ENCODE assay signal across 8 mouse cellular contexts in the genomic region with DNA sequence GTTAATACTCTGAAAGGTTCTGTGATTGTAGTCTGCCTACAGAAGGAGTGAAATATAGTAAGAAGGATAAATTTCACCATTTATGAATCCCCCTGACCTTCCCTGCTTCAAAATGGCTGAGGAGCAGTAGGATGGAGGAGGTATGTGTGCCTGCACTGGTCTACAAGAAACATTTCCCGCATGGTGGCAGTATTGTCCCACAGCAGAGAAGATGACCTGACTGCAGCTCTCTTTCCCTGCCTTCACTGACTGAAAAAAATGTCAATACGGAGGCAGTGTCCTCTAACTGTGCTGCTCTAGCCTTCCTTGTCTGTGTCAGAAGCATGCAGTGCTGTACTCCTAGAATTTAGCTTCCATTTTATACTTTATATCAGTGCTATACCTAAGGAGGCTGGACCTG.
DNase-seq lines count a peak whose midpoint lies in the region; ATAC-seq and TF ChIP-seq lines count a peak whose summit lies in the region.
"Not testable (repeated sequence)": the region's sequence is repeated elsewhere in the genome, so short reads cannot be mapped to it uniquely, and the experiment has no call there.

No protein-coding gene starts in this region.

- TF ChIP-seq POLR2A in ES-Bruce4 (IDR thresholded peaks at IDR 0.05; ENCODE audit: insufficient read depth, low read length) = not testable (repeated sequence)

- ATAC-seq in forebrain, embryonic 15.5 days (replicated peaks) = peak; percentile 56
- 0 out of 2 replicates have a peak, but pooled peaks have one; percentile 25 for ATAC-seq in kidney, embryonic 15.5 days (replicated peaks; ENCODE audit: low FRiP score)
- ATAC-seq in liver, postnatal 0 days = peak; percentile 80
- ATAC-seq in midbrain, embryonic 14.5 days (ENCODE audit: low FRiP score, low TSS enrichment) = not testable (repeated sequence)

- DNase-seq in cerebellum, adult 8-10 months = peak; percentile 82
- DNase-seq in heart, postnatal 4 days = peak; percentile 90
- peak; percentile 49 for DNase-seq in liver, postnatal 0 days
- peak; percentile 80 for DNase-seq in midbrain, embryonic 14.5 days
- peak; percentile 64 for DNase-seq in spleen, adult 12 weeks (ENCODE audit: low spot score)

- not testable (repeated sequence) for H3K4me1 ChIP-seq in ES-Bruce4 (ENCODE audit: control insufficient read depth, insufficient read depth, low read length); forebrain, embryonic 15.5 days; kidney, embryonic 15.5 days; liver, postnatal 0 days (ENCODE audit: insufficient read depth); midbrain, embryonic 14.5 days (ENCODE audit: control insufficient read depth, insufficient read depth, low read length)

- 50% methylated on average over 2 of the region's 2 CpGs for WGBS in forebrain, embryonic 15.5 days
- 56% methylated on average over 2 of the region's 2 CpGs for WGBS in kidney, embryonic 15.5 days
- WGBS in liver, postnatal 0 days (ENCODE audit: insufficient replicate concordance) = 47% methylated on average over 2 of the region's 2 CpGs
- 58% methylated on average over 2 of the region's 2 CpGs for WGBS in midbrain, embryonic 14.5 days

- not testable (repeated sequence) for H3K36me3 ChIP-seq in ES-Bruce4 (ENCODE audit: control insufficient read depth, insufficient read depth, low read length, poor library complexity, severe bottlenecking); forebrain, embryonic 15.5 days; liver, postnatal 0 days (replicated peaks; ENCODE audit: insufficient read depth, low read length); midbrain, embryonic 14.5 days (ENCODE audit: control insufficient read depth, insufficient read depth, low read length)
- H3K36me3 ChIP-seq in kidney, embryonic 15.5 days = peaks cover 13% of the 10 kb centered on the region; the same call in 1 of the 2 replicates

- not testable (repeated sequence) for H3K9ac ChIP-seq in ES-Bruce4 (ENCODE audit: low read depth, poor library complexity, severe bottlenecking); forebrain, embryonic 15.5 days (replicated peaks); kidney, embryonic 15.5 days; liver, postnatal 0 days (replicated peaks); midbrain, embryonic 14.5 days (replicated peaks; ENCODE audit: low read length)

- not testable (repeated sequence) for H3K4me3 ChIP-seq in ES-Bruce4 (ENCODE audit: low read depth, low read length); liver, postnatal 0 days (ENCODE audit: low read depth, low read length); midbrain, embryonic 14.5 days (replicated peaks; ENCODE audit: low read depth, low read length)
- 0 out of 2 replicates have a peak overlapping the region, but pooled peaks have one; percentile 9 for H3K4me3 ChIP-seq in forebrain, embryonic 15.5 days
- H3K4me3 ChIP-seq in kidney, embryonic 15.5 days (replicated peaks) = peak overlapping the region; percentile 19; the same call in 1 of the 2 replicates

- not testable (repeated sequence) for H3K9me3 ChIP-seq in ES-Bruce4 (replicated peaks; ENCODE audit: control insufficient read depth, insufficient read depth, low read length, poor library complexity, severe bottlenecking); forebrain, embryonic 15.5 days; kidney, embryonic 15.5 days (replicated peaks); liver, postnatal 0 days (ENCODE audit: low read length); midbrain, embryonic 14.5 days (ENCODE audit: control insufficient read depth, low read length)

- not testable (repeated sequence) for H3K27ac ChIP-seq in ES-Bruce4 (ENCODE audit: insufficient read depth, low read length); kidney, embryonic 15.5 days; liver, postnatal 0 days (ENCODE audit: low read depth); midbrain, embryonic 14.5 days (replicated peaks; ENCODE audit: low read depth, low read length)
- H3K27ac ChIP-seq in forebrain, embryonic 15.5 days (replicated peaks) = 0 out of 2 replicates have a peak overlapping the region, but pooled peaks have one; percentile 31

- TF ChIP-seq CTCF in ES-Bruce4 (IDR thresholded peaks at IDR 0.05; ENCODE audit: low read depth, low read length) = peak; percentile 15
- peak; percentile 79 for TF ChIP-seq CTCF in liver, postnatal 0 days (IDR thresholded peaks at IDR 0.05; ENCODE audit: low read depth)

- TF ChIP-seq EP300 in ES-Bruce4 (IDR thresholded peaks at IDR 0.05; ENCODE audit: insufficient read depth, low read depth, low read length); liver, postnatal 0 days (IDR thresholded peaks at IDR 0.05; ENCODE audit: low read depth): not testable (repeated sequence)

- 0 out of 2 replicates have a peak overlapping the region, but pooled peaks have one; percentile 6 for H3K4me2 ChIP-seq in forebrain, embryonic 15.5 days (replicated peaks)
- peak overlapping the region; percentile 38 for H3K4me2 ChIP-seq in kidney, embryonic 15.5 days
- peak overlapping the region; percentile 49; the same call in 1 of the 2 replicates for H3K4me2 ChIP-seq in liver, postnatal 0 days (ENCODE audit: low read depth, low read length)
- H3K4me2 ChIP-seq in midbrain, embryonic 14.5 days (ENCODE audit: low read length) = not testable (repeated sequence)

- not testable (repeated sequence) for H3K27me3 ChIP-seq in ES-Bruce4 (ENCODE audit: control insufficient read depth, insufficient read depth, low read length, poor library complexity, severe bottlenecking); forebrain, embryonic 15.5 days; kidney, embryonic 15.5 days; liver, postnatal 0 days (ENCODE audit: insufficient read depth, low read length); midbrain, embryonic 14.5 days (ENCODE audit: control insufficient read depth, insufficient read depth, low read length)
